Mouse (Mus musculus) 3134 (cell line): ENCODE measurements around the gene Ace2.

Source experiments
- DNase-seq: peaks from one replicate; pipeline ENCODE4 v3.0.0-alpha.2; 2011; ENCODE audit warnings: low spot score; ENCODE audit not compliant: insufficient read length; ENCODE audit errors: extremely low read depth

Ace2 gene

DNA sequence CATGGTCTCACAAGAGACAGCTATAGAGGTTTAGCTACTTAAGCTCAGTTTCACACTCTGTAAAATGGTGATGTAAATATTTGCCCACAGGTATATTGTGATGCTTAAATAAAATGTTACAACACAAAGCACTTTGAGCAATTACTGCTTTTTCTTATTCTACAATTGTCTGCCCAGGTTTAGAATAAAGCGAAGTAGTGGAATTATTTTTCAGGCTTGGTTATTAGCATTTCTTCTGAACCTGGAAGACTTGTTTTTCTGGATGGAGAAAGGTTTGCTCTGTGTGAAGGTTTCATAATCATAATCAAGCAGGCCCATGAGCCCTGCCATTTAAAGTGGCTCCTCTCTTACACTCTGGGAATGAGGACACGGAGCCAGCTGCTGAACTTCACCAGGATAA, at the start of gene Ace2:
Gene Ace2, plus strand, starts transcription at position 301 of the 400 bp plus-strand sequence.
- DNase-seq = no peak

DNA sequence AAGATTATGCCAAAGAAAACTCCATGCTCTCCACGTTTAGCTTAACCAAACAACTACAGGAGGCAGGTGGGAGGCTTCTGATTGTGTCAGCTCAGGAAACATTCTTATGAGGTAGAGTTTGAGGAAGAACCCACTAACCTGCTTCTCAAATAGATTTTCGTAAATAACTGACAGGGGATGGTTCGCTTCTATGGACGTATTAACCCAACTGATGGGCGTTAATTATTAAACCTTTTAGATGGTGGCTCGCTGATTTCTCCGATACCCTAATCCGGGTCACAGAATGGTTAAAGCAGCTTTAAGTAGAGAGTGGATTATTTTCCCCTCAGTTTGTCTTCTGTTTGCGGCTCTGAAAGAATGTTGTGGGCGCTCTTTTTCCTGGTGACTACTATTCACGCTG, 49.2 kb upstream of the Ace2 start:
- no peak for DNase-seq

DNA sequence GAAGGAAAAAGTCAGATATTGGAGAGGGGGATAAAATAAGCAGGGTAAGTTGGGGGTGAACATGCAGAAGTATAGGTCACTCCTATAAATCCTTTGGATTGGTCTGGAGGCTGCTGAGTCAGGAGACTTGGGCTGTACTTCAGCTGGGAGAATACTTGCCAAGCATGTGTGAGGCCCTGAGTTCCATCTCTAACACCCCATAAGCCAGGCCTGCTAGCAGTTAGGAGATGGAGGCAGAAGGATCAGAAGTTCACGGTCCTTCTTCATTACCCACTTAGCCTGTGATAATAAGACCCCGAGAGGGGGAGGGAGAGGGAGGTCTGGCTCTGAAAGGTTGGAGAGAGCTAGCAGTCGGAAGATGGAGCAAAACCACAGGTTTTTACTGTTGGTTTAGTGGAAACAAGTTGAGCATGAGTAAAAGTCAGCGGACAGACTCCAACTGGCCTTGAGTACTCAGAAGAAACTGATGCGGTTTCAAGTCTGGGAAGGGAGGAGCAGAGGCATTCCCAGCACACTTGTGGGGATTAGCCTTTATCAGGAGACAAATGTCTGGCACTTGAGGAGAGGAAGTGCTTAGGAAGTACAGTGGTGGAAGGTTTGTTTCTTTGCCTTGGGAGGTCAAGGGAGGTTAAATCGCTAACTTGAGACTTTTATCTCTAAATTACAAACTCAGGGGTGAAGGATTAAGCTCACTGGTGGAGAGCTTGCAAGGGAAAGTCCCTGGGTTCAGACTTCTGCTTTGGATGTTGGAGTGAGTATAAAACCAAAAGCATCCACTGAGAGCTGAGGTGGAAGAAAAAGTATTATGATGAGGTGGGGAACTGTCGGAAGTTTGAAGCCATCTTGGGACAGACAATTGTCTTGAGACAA, 46.6 kb upstream of the Ace2 start:
- DNase-seq = no peak

DNA sequence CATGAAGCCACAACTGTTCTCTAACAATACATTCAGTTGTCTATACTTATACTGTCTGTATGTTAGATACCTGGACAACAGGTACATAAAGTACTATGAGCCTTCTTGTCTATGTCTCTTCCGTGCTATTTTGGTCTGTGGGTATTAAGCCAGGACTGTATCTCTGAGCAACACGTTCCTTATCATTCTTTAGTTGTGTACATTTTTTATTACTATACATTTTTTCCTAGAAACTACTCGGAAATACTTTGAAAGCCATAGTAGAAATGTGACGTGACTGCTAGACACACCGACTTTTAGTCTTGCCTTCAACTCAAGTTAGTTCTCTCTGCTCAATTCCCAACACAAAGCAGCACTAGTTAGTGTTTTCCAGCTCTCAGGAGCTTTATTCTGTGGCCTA, 45.7 kb upstream of the Ace2 start:
- DNase-seq = no peak

DNA sequence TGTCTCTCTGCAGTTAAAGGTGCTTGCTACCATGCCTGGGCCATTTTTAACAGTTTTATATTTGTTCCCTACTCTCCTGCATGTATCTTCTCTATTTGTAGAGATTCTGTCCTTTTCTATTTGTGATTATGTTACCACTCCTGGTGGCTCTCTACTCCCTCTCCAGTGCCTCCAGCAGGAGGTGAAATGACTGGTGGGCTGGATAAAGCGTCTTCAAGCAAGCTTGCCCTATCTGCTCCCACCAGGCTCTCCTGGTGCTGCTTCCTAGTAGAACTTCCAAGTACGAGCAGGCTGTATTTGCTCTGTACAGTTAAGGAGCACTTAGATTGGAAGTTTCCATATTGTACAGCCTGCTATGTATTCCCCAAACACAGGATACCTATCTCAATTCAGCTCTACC, 43.3 kb upstream of the Ace2 start:
- no peak for DNase-seq

DNA sequence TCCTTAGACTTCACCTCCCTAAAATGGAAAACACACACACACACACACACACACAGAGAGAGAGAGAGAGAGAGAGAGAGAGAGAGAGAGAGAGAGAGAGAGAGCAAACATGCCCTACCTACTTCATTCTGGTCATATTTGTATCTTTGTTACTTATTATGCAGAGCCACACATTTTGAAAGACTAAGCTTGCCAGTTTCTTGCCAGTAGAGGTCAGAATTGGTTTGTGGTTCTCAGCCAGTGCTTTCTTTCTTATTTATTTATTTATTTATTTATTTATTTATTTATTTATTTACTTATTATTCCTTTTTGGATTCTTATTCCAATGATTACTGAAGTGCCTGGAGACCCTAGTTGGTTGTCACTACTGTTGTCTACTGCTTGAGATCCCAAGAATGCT, 37.6 kb upstream of the Ace2 start:
- DNase-seq = no peak

DNA sequence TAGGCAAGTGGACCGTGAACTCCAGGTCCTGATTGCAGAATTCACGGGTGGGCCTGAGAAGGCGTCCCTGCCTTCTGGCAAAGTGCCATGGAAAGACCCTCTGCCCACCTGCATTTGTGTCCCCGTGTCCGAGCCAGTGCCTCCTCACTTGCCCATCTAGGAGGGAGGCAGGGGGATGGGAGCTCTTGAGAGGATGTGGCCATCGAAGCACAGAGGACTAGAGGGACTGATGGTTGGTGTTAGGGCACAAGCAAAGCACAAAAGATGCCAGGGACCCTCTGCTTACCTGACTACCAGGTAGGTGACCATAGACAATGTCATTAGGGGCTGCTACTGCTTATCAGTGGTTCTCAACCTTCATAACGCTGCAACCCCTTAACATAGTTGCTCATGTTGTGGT, 36.9 kb upstream of the Ace2 start:
- DNase-seq = no peak

DNA sequence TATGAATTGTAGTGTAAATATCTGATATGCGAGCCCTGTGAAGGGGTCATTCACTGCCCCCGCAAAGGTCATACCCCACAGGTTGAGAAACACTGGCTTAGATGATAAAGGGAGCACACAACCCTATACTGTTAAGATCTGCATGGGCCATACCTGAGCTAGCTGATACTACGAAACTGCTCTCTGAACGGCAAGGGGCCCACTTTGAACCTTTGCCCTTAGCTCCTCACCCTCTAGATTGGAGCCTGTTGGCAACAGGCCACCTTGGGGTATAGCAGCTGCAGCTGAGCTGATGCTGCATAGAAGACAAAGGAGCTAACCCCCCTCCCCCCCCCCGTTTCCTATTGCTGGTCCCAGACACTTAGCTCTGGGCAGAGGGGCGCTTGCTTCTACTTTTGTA, 36.5 kb upstream of the Ace2 start:
- no peak for DNase-seq

DNA sequence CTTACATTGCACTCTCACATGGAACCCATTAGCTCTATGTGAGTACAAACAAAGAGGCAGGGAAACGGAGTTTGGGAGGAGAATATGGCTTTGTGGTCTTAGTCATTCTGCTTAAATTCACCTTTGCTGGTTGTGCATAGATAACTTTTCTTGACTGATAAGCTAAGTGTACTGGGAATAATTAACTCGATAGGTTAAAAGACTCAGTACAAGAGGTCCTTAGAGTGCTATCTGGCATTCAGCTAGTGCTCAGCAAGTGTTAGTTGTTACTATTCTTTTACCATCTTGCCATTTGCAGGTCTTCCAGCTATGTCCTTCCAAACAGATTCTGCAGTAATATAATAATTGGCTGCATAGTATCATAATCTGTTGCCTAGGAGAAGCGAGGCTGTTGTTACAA, 28.0 kb upstream of the Ace2 start:
- DNase-seq = no peak

DNA sequence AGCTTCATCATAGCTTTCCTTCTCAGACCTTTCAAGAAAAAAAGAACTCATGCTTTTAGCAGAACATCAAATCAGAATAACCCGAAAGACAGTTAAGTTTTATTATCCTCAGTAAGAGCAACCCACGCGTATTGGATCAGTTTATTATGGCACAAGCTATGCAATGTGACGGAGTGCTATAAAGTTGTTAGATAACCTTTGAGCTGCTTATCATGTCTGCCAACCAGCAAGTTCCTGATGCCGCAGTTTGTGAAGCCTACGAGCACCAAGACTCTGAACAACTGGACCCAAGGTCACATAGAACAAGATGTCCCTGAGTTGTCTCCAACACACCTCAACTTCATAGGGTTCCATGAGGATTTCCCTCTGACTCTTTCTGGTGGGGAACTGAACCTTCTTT, 25.4 kb upstream of the Ace2 start:
- no peak for DNase-seq

DNA sequence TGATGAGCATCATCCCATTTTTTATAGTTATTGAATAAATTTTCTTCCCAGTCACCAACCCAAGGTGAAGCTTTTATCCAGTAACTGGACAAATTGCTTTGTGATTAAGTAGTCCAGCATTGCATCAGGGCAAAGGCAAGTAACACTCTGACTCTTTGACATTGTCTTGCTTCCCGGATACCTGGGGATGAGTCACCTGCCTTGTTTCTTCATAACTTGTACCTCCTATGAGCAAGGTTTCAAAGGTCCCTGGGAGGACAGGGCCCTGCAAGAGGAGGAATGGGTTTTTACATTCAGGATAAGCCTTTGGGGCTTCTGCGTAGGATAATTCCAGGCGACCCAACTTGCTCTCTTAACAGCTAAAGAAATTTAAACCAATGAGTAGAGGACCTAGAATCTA, 15.2 kb upstream of the Ace2 start:
- no peak for DNase-seq

DNA sequence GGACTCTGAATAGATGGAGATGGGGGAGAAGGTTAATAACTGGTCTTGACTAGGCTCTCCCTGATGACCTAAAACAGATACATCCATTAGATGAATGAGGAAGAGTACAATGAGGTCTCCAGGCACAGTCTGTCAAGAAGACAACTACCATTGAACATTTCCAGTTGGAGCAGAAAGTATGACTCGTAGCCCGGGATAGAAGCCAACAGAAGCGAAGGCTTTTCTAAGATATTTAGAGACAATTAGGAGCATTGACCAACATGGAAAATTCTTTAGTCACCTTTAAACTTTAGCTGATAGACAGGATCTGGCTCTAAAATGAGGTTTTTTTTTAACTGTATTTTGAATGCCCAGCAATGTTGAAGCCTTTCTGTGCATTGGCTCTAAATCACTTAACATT, 5.6 kb upstream of the Ace2 start:
- DNase-seq = no peak

DNA sequence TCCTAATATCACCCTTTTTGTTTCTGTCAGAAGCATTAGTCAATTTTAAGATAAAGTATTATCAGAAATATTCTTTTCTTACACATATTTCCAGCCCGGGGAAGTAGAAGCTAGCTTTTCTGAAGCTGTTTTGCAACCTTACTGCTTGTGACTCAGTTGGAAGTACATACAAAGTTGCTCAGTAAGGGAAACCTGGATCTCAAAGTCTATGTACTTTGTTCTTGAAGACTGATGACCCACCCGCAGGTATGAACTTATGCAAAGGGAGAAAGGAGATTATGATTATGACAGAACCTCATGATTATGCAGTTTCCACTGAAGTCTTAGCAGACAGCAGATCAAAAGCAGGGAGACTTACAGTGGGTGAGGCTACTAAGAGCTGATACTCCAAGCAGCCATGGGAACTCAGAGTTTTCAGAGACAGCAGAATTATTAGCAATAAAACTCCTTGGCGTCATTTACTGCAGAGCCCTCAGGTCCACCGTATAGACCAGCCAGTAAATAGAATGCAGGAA, 3.8 kb upstream of the Ace2 start:
- DNase-seq = no peak

DNA sequence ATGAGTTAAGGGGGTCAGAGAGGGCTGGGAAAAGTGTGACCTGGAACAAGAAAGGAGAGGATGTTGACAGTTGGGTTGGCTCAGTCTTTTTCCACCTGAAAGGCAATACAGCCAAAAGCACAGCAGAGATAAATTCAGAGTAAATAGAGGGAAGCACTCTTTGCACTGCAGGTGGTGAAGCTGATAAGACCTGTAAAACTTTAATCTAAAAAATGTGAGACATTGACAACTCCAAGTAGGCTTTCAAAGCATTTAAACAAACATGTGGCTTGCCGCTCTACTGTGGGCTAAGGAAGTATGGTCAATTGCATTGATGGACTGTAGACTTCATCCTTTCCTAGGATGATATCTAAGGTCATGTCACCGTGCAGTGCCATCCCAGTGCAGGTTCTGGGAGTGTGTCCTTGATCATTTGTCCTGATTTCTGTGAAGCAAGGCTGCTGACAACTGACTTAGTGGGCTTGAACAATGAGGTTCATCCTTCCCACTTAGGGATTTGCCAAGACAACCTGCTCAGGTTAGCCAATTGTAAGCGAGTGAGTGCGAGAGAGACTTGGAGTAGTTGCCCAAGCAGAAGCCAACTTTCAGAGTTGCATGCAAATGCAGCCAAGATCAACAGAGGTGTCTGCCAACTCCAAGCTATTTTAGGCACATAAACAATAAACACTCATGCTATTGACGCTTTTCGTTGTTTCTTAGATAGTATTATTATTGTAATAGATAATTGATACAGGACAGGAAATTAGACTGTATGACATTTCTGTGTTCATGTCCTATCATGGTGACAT, 6.5 kb downstream of the Ace2 start:
- DNase-seq = no peak

DNA sequence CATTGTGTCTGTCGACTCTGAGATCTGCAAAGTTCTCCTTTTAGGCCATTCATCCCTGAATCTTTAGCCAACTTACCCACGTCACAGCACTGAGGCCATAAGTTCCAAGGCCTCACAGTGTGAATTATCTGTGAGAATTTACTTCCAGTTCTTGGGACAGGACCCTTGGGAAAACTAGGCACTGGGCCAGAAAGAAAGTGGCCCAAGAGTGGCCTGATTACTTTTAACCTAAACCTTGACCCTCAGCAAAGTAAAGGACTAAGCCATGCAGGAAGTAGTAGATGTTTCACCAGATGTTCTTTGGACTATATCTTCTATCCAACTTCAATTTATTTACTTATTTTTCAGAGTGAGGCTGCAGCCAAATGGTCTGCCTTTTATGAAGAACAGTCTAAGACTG, 13.6 kb downstream of the Ace2 start:
- DNase-seq = no peak

DNA sequence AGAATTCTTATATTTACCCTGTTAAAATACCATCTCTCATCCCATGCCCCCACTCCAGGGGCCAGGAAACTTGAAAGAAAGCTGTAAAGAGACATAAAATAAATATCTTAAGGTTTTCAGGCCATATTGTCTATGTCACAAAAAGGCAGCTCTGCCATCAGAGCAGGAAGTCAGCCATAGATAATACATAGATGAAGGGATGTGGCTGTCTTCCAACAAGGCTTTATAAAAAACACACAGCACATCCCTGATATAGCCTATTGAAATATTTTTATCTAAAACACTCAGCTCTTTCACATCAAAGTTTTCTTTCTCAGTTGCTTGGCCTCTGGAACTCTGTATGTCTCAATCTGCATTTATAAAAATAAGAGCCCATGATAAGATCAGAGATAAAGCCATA, 14.5 kb downstream of the Ace2 start:
- DNase-seq = no peak

DNA sequence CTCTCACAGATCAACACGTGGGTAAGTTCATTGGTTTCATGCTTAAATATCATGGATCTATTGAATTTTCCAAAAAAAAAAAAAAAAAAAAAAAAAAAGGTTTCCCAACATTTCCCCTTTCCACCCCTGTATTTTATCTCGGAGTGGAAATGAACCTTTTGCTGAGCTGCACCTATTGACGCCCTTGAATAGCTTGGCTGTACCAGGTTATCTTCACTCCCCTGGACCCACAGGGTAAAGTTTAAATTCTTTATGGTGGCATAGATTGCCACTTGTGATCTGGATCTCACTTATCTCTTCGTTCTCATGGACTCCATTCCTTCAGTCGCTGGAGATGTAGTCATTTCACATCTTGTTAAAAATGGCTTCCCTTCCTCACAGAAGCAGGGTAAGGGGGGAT, 15.5 kb downstream of the Ace2 start:
- DNase-seq = no peak

DNA sequence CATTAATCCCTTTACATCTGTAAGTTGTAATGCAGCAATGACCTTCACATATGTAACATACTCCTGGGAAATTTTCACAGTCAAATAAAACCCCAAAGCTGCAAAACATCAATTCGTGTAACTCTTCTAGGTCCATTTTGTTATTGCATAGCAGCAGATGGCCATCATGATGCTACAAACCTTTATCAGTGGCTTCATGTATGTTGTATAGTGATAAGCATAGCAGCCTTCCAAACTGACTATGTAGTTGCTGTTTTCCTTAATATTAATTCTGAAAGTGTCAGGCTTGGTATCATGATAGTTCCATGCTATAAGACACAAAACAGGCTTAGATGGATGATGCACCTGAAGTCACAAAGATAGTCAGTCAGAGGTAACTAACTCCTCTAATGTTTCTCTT, 25.5 kb downstream of the Ace2 start:
- DNase-seq = no peak

DNA sequence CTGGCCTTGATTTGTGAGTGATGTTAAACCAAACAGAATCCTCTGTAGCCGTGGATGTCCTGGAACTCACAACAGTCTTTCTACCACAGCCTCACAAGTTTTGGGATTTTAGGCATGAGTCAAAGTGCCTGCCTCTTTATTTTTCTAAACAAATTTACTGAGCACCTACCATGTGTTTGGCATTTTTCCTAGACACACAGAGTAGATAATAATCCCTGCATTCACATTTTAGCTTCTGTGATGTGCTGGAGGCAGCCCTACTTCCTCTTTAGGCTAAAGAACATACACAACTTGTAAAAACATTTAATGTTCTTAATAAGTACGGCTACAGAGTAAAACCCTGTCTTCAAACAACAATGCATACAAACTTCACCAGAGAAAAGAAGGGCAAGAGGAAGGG, 31.9 kb downstream of the Ace2 start:
- no peak for DNase-seq

DNA sequence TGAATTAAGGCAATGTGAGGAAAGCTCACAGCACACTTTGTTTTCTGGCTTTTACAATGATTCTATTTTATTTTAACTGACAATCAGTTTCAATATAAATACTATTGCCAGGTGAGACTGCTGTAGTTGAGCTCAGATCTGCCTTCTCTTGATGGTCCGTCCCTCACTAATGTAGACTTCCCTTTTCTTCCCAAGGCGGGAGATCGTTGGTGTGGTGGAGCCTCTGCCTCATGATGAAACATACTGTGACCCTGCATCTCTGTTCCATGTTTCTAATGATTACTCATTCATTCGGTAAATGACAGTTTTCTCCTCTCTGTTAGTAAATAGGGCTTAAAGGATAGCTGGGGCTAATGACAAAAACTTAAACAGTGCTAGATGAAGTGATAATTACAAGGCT, 34.7 kb downstream of the Ace2 start:
- no peak for DNase-seq

DNA sequence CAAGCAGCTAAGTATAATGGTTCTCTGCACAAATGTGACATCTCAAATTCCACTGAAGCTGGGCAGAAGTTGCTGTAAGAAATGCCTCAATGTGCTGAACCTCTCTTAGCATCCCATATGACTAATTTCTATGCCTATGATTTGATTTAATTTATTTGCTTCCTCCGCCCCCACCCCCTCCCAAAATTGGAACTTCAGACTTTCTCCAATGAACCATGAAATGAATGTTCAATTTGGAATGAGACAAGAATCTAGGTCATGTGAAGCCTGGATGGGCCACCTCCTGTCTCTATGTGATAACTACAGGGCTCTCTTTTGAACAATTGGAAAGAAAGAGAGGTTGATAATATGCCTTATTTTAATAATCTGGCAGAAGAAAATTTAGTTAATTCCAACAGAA, 36.2 kb downstream of the Ace2 start:
- DNase-seq = no peak

DNA sequence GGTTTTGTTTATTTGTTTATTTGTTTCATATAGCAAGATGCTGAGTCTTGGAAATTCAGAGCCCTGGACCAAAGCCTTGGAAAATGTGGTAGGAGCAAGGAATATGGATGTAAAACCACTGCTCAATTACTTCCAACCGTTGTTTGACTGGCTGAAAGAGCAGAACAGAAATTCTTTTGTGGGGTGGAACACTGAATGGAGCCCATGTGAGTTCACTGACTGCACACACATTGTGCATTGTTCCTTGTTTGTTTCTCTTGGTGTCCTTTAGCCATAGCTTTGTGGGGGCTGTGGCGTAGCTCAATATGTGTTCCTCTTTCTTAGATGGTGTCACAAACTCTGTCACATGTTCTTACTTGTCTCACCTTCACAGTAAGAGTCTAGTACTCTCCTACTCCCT, 36.6 kb downstream of the Ace2 start:
- no peak for DNase-seq
